Mouse (Mus musculus) cerebellum, adult 9-10 months (tissue): ENCODE measurements around the gene 4930522H14Rik.

Experiments
- DNase-seq: peaks from one replicate; pipeline ENCODE4 v3.0.0; 2022

The 4930522H14Rik gene

GRCm38 (mm10) chr4:109475078-109475477 is 56.0 kb downstream of the 4930522H14Rik start:
- no peak for DNase-seq

GRCm38 (mm10) chr4:109472566-109472965 is 58.5 kb downstream of the 4930522H14Rik start:
- DNase-seq = no peak

- no peak for DNase-seq
Observed at GRCm38 (mm10) chr4:109471606-109472005, 59.5 kb downstream of the 4930522H14Rik start.

- no peak for DNase-seq
Observed at GRCm38 (mm10) chr4:109467687-109468086, 63.4 kb downstream of the 4930522H14Rik start.

- DNase-seq = no peak
Observed at GRCm38 (mm10) chr4:109463892-109464291, 67.2 kb downstream of the 4930522H14Rik start.

- no peak for DNase-seq
Observed at GRCm38 (mm10) chr4:109460421-109461179, 70.5 kb downstream of the 4930522H14Rik start.

- no peak for DNase-seq
Observed at GRCm38 (mm10) chr4:109456821-109457220, 74.3 kb downstream of the 4930522H14Rik start.
